Mouse (Mus musculus): ENCODE results near the gene Ruvbl2. TPM values are rescaled to one million over a fixed set of nuclear protein-coding genes. Genes with fewer than 3 reads are reported as not detected.
"Not testable (repeated sequence)": the region's sequence is repeated elsewhere in the genome, so short reads cannot be mapped to it uniquely, and the experiment has no call there.

The Ruvbl2 gene
- 123 and 127 TPM in 2 replicates for polyA plus RNA-seq (2014; fragmentation: Nextera tagmentation; extraction: Ambion mirVana)

DNA sequence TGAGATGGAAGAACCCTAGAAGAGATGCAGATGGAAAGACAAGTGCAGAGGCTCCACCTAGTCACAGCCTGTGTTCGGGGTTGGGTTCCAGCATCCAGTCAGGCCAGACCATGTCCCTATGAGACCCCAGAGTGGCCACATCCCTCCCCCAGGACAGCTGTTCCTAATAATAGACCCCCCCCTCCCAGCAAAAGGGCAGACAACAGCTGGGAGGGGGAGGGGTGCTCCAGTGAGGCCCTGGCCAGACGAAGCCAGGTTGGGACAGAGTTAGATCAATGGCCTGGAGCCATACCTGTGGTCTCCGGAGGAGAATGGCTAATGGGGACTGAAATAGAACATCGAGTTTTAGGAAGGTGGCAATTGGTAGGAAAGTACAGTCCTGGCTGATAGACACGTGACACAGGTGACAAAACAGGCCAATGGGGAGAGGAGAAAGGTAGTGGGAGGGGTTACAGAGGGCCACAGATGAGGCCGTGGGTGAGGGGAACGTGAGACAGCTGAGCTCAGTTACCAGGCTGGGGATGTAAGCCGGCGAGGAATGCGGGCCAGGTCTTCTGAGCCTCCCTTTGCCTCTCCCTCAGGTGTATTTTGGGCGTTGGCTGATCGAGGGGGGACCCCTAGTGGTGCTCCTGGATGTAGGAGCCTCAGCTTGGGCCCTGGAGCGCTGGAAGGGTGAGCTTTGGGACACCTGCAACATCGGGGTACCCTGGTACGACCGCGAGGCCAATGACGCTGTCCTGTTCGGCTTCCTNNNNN, at the start of gene Ruvbl2:
Gene Ruvbl2 (minus strand): TSS at position 576 of the 756 bp plus-strand sequence.
- DNase-seq (ENCODE audit: low spot score) (peak; percentile 87), ATAC-seq (ENCODE audit: low read depth) (peak; percentile 34; the same call in 1 of the 2 replicates)
- H3K27me3 ChIP-seq (replicated peaks; ENCODE audit: control insufficient read depth, insufficient read depth, low read length) = no peaks in the 10 kb centered on the region
- no peak within 1 kb of the TSS for H3K4me3 ChIP-seq (ENCODE audit: low read depth, low read length)
- H3K9me3 ChIP-seq (ENCODE audit: control insufficient read depth, low read length) = no peaks in the 10 kb centered on the region
- no peak within 1 kb of the TSS for H3K27ac ChIP-seq (replicated peaks; ENCODE audit: low read depth, low read length)
- peak within 1 kb of the TSS; percentile 39 for H3K4me2 ChIP-seq (ENCODE audit: low read depth, low read length)
- WGBS = 7% methylated on average over 16 of the region's 19 CpGs
- peak within 1 kb of the TSS; percentile 48; the same call in 1 of the 2 replicates for H3K9ac ChIP-seq (ENCODE audit: low read depth, low read length)
- peaks cover 29% of the 10 kb centered on the region; the same call in 1 of the 2 replicates for H3K36me3 ChIP-seq (ENCODE audit: control insufficient read depth, insufficient read depth, low read length)
- H3K4me1 ChIP-seq (ENCODE audit: control insufficient read depth, insufficient read depth, low read length) = peaks cover 31% of the 10 kb centered on the region

DNA sequence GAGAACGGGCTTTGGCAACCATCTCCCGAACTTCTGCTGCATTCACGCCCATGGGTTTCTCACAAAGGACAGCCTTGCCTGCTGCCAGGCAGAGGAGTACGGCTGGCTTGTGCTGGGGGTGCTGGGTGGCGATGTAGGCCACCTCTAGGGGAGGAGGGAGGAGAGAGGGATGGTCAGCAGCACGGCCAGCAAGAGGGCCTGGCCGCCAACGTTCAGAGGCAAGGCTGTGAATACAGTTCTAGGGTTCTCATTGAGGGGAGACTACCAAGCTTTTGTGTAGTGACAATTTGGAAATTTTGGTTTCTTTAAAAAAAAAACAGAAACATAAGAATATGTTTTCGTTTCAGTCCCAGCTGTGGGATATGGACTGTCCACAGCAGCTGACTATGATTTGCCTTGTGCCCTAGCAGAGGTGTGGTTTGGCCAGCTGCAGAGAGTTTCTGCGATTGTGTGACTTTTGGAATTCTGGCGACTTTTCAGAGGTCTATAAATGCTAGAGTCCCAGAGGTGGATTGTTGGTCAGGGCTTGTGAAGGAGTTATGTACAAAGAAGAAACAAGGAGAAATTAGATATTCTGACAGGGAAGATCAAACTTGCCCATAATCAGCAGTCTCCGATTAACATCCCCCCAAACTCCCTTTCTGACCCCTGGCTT, 49.0 kb upstream of the Ruvbl2 start, which contains the start of gene Gm45808:
Gene Gm45808 (minus strand): TSS at position 51 of the 655 bp plus-strand sequence.
- DNase-seq (ENCODE audit: low spot score) = no peak
- ATAC-seq (ENCODE audit: low read depth) = no peak
- H3K9me3 ChIP-seq (ENCODE audit: control insufficient read depth, low read length) = no peaks in the 10 kb centered on the region
- no peaks in the 10 kb centered on the region for H3K36me3 ChIP-seq (ENCODE audit: control insufficient read depth, insufficient read depth, low read length)
- H3K4me3 ChIP-seq (ENCODE audit: low read depth, low read length) = no peak within 1 kb of the TSS
- H3K27ac ChIP-seq (replicated peaks; ENCODE audit: low read depth, low read length) = peak within 1 kb of the TSS; percentile 16
- peaks cover 5% of the 10 kb centered on the region; the same call in 1 of the 2 replicates for H3K4me1 ChIP-seq (ENCODE audit: control insufficient read depth, insufficient read depth, low read length)
- H3K27me3 ChIP-seq (replicated peaks; ENCODE audit: control insufficient read depth, insufficient read depth, low read length) = no peaks in the 10 kb centered on the region
- H3K4me2 ChIP-seq (ENCODE audit: low read depth, low read length) = peak within 1 kb of the TSS; percentile 59; the same call in 1 of the 2 replicates
- 73% methylated on average over 12 of the region's 12 CpGs for WGBS
- no peak within 1 kb of the TSS for H3K9ac ChIP-seq (ENCODE audit: low read depth, low read length)

GRCm38 (mm10) chr7:45486158-45486557, 48.3 kb upstream of the Ruvbl2 start:
- Histone ChIP-seq H3K27ac (replicated peaks; ENCODE audit: low read depth, low read length) (no peak overlapping the region), H3K9ac (ENCODE audit: low read depth, low read length) (no peak overlapping the region), H3K4me3 (ENCODE audit: low read depth, low read length) (no peak overlapping the region), H3K27me3 (replicated peaks; ENCODE audit: control insufficient read depth, insufficient read depth, low read length) (no peaks in the 10 kb centered on the region), H3K9me3 (ENCODE audit: control insufficient read depth, low read length) (no peaks in the 10 kb centered on the region), H3K4me2 (ENCODE audit: low read depth, low read length) (no peak overlapping the region), H3K4me1 (ENCODE audit: control insufficient read depth, insufficient read depth, low read length) (peaks cover 5% of the 10 kb centered on the region; the same call in 1 of the 2 replicates), H3K36me3 (ENCODE audit: control insufficient read depth, insufficient read depth, low read length) (no peaks in the 10 kb centered on the region)
- WGBS = 71% methylated on average over 7 of the region's 7 CpGs
- DNase-seq (ENCODE audit: low spot score) = no peak
- no peak for ATAC-seq (ENCODE audit: low read depth)

DNA sequence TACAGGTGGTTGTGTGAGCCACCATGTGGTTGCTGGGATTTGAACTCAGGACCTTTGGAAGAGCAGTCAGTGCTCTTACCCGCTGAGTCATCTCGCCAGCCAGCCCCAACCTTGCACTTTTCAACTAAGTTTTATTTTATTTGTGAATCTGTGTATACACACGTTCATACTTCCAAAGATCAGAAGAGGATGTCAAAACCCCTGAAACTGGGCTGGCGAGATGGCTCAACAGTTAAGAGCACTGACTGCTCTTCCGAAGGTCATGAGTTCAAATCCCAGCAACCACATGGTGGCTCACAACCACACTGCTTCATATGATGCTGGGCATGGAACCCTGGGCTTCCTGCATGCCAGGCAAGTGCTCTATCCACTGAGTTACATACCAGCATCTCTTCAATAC, 47.1 kb upstream of the Ruvbl2 start:
- H3K27ac ChIP-seq (replicated peaks; ENCODE audit: low read depth, low read length); H3K4me3 ChIP-seq (ENCODE audit: low read depth, low read length); H3K36me3 ChIP-seq (ENCODE audit: control insufficient read depth, insufficient read depth, low read length); H3K9me3 ChIP-seq (ENCODE audit: control insufficient read depth, low read length); H3K4me1 ChIP-seq (ENCODE audit: control insufficient read depth, insufficient read depth, low read length); ATAC-seq (ENCODE audit: low read depth); H3K4me2 ChIP-seq (ENCODE audit: low read depth, low read length); H3K9ac ChIP-seq (ENCODE audit: low read depth, low read length); DNase-seq (ENCODE audit: low spot score); H3K27me3 ChIP-seq (replicated peaks; ENCODE audit: control insufficient read depth, insufficient read depth, low read length): not testable (repeated sequence)
- WGBS = 91% methylated on average over 5 of the region's 5 CpGs

GRCm38 (mm10) chr7:45482166-45482565, 44.3 kb upstream of the Ruvbl2 start:
- 70% methylated on average over 1 of the region's 1 CpGs for WGBS

GRCm38 (mm10) chr7:45481374-45481927, 43.6 kb upstream of the Ruvbl2 start, which contains the start of gene Tulp2:
Gene Tulp2, plus strand, starts transcription at chr7:45481877.
- peak; percentile 77 for DNase-seq (ENCODE audit: low spot score)
- peak; percentile 75 for ATAC-seq (ENCODE audit: low read depth)
- H3K36me3 ChIP-seq (ENCODE audit: control insufficient read depth, insufficient read depth, low read length) = no peaks in the 10 kb centered on the region
- no peak within 1 kb of the TSS for H3K4me3 ChIP-seq (ENCODE audit: low read depth, low read length)
- no peak within 1 kb of the TSS for H3K4me2 ChIP-seq (ENCODE audit: low read depth, low read length)
- no peak within 1 kb of the TSS for H3K9ac ChIP-seq (ENCODE audit: low read depth, low read length)
- H3K27me3 ChIP-seq (replicated peaks; ENCODE audit: control insufficient read depth, insufficient read depth, low read length) = no peaks in the 10 kb centered on the region
- H3K27ac ChIP-seq (replicated peaks; ENCODE audit: low read depth, low read length) = no peak within 1 kb of the TSS
- H3K4me1 ChIP-seq (ENCODE audit: control insufficient read depth, insufficient read depth, low read length) = no peaks in the 10 kb centered on the region
- WGBS = 57% methylated on average over 14 of the region's 15 CpGs
- no peaks in the 10 kb centered on the region for H3K9me3 ChIP-seq (ENCODE audit: control insufficient read depth, low read length)

More at GRCm38 (mm10) chr7:45482166-45482565, 44.3 kb upstream of the Ruvbl2 start:
- Histone ChIP-seq H3K27me3 (replicated peaks; ENCODE audit: control insufficient read depth, insufficient read depth, low read length) (no peaks in the 10 kb centered on the region), H3K4me3 (ENCODE audit: low read depth, low read length) (no peak overlapping the region), H3K9ac (ENCODE audit: low read depth, low read length) (no peak overlapping the region), H3K27ac (replicated peaks; ENCODE audit: low read depth, low read length) (no peak overlapping the region), H3K36me3 (ENCODE audit: control insufficient read depth, insufficient read depth, low read length) (no peaks in the 10 kb centered on the region), H3K9me3 (ENCODE audit: control insufficient read depth, low read length) (no peaks in the 10 kb centered on the region), H3K4me2 (ENCODE audit: low read depth, low read length) (no peak overlapping the region), H3K4me1 (ENCODE audit: control insufficient read depth, insufficient read depth, low read length) (no peaks in the 10 kb centered on the region)
- no peak for ATAC-seq (ENCODE audit: low read depth)
- DNase-seq (ENCODE audit: low spot score) = no peak

DNA sequence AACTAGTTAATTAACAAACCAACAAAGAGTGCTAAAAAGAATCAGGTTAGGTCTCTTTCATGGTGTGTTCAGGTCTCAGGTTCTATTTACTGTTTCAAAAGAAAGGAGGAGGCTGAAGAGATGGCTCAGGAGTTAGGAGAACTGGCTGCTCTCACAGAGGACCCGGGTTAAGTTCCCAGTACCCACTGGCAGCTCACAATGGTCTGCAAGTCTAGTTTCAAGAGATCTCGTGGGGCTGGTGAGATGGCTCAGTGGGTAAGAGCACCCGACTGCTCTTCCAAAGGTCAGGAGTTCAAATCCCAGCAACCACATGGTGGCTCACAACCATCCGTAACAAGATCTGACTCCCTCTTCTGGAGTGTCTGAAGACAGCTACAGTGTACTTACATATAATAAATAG, 42.4 kb upstream of the Ruvbl2 start:
- 77% methylated on average over 3 of the region's 4 CpGs for WGBS

GRCm38 (mm10) chr7:45478774-45479173, 40.9 kb upstream of the Ruvbl2 start:
- no peak overlapping the region for H3K4me2 ChIP-seq (ENCODE audit: low read depth, low read length)
- DNase-seq (ENCODE audit: low spot score) (no peak), ATAC-seq (ENCODE audit: low read depth) (no peak)
- H3K36me3 ChIP-seq (ENCODE audit: control insufficient read depth, insufficient read depth, low read length) = no peaks in the 10 kb centered on the region
- no peak overlapping the region for H3K4me3 ChIP-seq (ENCODE audit: low read depth, low read length)
- H3K9me3 ChIP-seq (ENCODE audit: control insufficient read depth, low read length) = no peaks in the 10 kb centered on the region
- no peak overlapping the region for H3K9ac ChIP-seq (ENCODE audit: low read depth, low read length)
- H3K27ac ChIP-seq (replicated peaks; ENCODE audit: low read depth, low read length) = no peak overlapping the region
- H3K4me1 ChIP-seq (ENCODE audit: control insufficient read depth, insufficient read depth, low read length) = no peaks in the 10 kb centered on the region
- no peaks in the 10 kb centered on the region for H3K27me3 ChIP-seq (replicated peaks; ENCODE audit: control insufficient read depth, insufficient read depth, low read length)
- 96% methylated on average over 7 of the region's 7 CpGs for WGBS

More for the DNA sequence above, 42.4 kb upstream of the Ruvbl2 start:
- not testable (repeated sequence) for H3K4me1 ChIP-seq (ENCODE audit: control insufficient read depth, insufficient read depth, low read length); DNase-seq (ENCODE audit: low spot score); H3K27ac ChIP-seq (replicated peaks; ENCODE audit: low read depth, low read length); ATAC-seq (ENCODE audit: low read depth); H3K4me3 ChIP-seq (ENCODE audit: low read depth, low read length); H3K9me3 ChIP-seq (ENCODE audit: control insufficient read depth, low read length); H3K9ac ChIP-seq (ENCODE audit: low read depth, low read length); H3K4me2 ChIP-seq (ENCODE audit: low read depth, low read length); H3K27me3 ChIP-seq (replicated peaks; ENCODE audit: control insufficient read depth, insufficient read depth, low read length); H3K36me3 ChIP-seq (ENCODE audit: control insufficient read depth, insufficient read depth, low read length)

Measured in embryonic facial prominence, embryonic 14.5 days (tissue).